Mouse (Mus musculus) hindbrain, embryonic 16.5 days (tissue): Measurements from ENCODE around the gene Atp5h. TPM values are rescaled to one million over a fixed set of nuclear protein-coding genes. Genes with fewer than 3 reads are reported as not detected.

ENCODE experiments used
- ATAC-seq: fragments of 200-750 bp; cut with Nextera tagmentation; 2 replicates; pipeline ENCODE4 v1.8.0; 2017; ENCODE audit warnings: moderate TSS enrichment, moderate library complexity
- H3K27ac ChIP-seq: fragments of 300-500 bp; sonication (generic); 2 replicates; pipeline ENCODE4 v1.5.1; 2014; ENCODE audit warnings: low read depth, mild to moderate bottlenecking, control low read depth, low read length, moderate library complexity
- H3K27me3 ChIP-seq: fragments of 300-500 bp; sonication (generic); replicated peaks from 2 replicates; pipeline ENCODE4 v1.6.1; 2014; ENCODE audit warnings: low read length; ENCODE audit not compliant: control insufficient read depth, insufficient read depth
- H3K36me3 ChIP-seq: fragments of 300-500 bp; sonication (generic); 2 replicates; pipeline ENCODE4 v1.6.1; 2014; ENCODE audit warnings: mild to moderate bottlenecking, low read length, moderate library complexity, mixed read lengths; ENCODE audit not compliant: control insufficient read depth, insufficient read depth
- H3K4me1 ChIP-seq: fragments of 300-500 bp; sonication (generic); 2 replicates; pipeline ENCODE4 v1.6.1; 2014; ENCODE audit warnings: low read depth, low read length; ENCODE audit not compliant: control insufficient read depth, insufficient read depth
- H3K4me2 ChIP-seq: fragments of 300-500 bp; sonication (generic); 2 replicates; pipeline ENCODE4 v1.6.1; 2014; ENCODE audit warnings: mild to moderate bottlenecking, low read length, control low read depth, moderate library complexity
- H3K4me3 ChIP-seq: fragments of 300-500 bp; sonication (generic); 2 replicates; pipeline ENCODE4 v1.5.1; 2014; ENCODE audit warnings: mild to moderate bottlenecking, low read length, control low read depth, moderate library complexity
- H3K9ac ChIP-seq: fragments of 300-500 bp; sonication (generic); 2 replicates; pipeline ENCODE4 v1.6.1; 2014; ENCODE audit warnings: low read depth, mild to moderate bottlenecking, control low read depth, low read length, moderate library complexity
- H3K9me3 ChIP-seq: fragments of 300-500 bp; sonication (generic); 2 replicates; pipeline ENCODE4 v1.6.1; 2014; ENCODE audit warnings: mild to moderate bottlenecking, low read length, moderate library complexity; ENCODE audit not compliant: control insufficient read depth
- WGBS: fragments of 180-500 bp; shearing (Covaris S2); extraction: QIAGEN DNeasy Blood & Tissue Kit; methylation state at CpG from one replicate; pipeline ENCODE4 v1.1.7; 2014; 5-methylcytosine and 5-hydroxymethylcytosine counted together
- polyA plus RNA-seq: library from polyadenylated mRNA; unstranded; fragments of >200 nt; fragmentation: Nextera tagmentation; extraction: Ambion mirVana; gene quantifications from 2 replicates; pipeline ENCODE4 v1.2.1, GENCODE M21; 2015

Gene Atp5h
- polyA plus RNA-seq, 1 experiment from 2014 or later, result 923 TPM

GRCm38 (mm10) chr11:115408266-115408920 is 11.4 kb downstream of the Atp5h start:
- no peak for ATAC-seq
- WGBS, result 75% methylated on average over 6 of the region's 6 CpGs

GRCm38 (mm10) chr11:115406858-115407401 is 12.8 kb downstream of the Atp5h start:
- Histone ChIP-seq H3K4me2 (no peak overlapping the region), H3K4me3 (no peak overlapping the region), H3K9ac (no peak overlapping the region), H3K27ac (no peak overlapping the region), H3K36me3 (peaks cover 8% of the 10 kb centered on the region; the same call in 1 of the 2 replicates), H3K27me3 (no peaks in the 10 kb centered on the region), H3K9me3 (no peaks in the 10 kb centered on the region), H3K4me1 (peaks cover 18% of the 10 kb centered on the region)
- no peak for ATAC-seq
- WGBS, result 95% methylated on average over 17 of the region's 17 CpGs

More at GRCm38 (mm10) chr11:115408266-115408920, 11.4 kb downstream of the Atp5h start:
- H3K27me3 ChIP-seq, result no peaks in the 10 kb centered on the region
- no peak overlapping the region for H3K4me3 ChIP-seq
- no peak overlapping the region for H3K4me2 ChIP-seq
- peaks cover 8% of the 10 kb centered on the region; the same call in 1 of the 2 replicates for H3K36me3 ChIP-seq
- peaks cover 19% of the 10 kb centered on the region for H3K4me1 ChIP-seq
- H3K9me3 ChIP-seq, result no peaks in the 10 kb centered on the region
- no peak overlapping the region for H3K9ac ChIP-seq
- H3K27ac ChIP-seq, result peak overlapping the region; percentile 35; the same call in 1 of the 2 replicates

- Histone ChIP-seq H3K36me3 (peaks cover 7% of the 10 kb centered on the region; the same call in 1 of the 2 replicates), H3K4me2 (no peak overlapping the region), H3K4me3 (no peak overlapping the region), H3K9ac (no peak overlapping the region), H3K9me3 (no peaks in the 10 kb centered on the region), H3K27ac (no peak overlapping the region), H3K4me1 (peaks cover 19% of the 10 kb centered on the region), H3K27me3 (no peaks in the 10 kb centered on the region)
- no peak for ATAC-seq
- WGBS, result 96% methylated on average over 6 of the region's 6 CpGs
Measured at GRCm38 (mm10) chr11:115405723-115406122, 14.0 kb downstream of the Atp5h start.

- 3% methylated on average over 50 of the region's 50 CpGs for WGBS
- 0 out of 2 replicates have a peak, but pooled peaks cover 3% of the 10 kb centered on the region for H3K36me3 ChIP-seq
- no peaks in the 10 kb centered on the region for H3K27me3 ChIP-seq
- H3K9ac ChIP-seq, result peak within 1 kb of the TSS; percentile 94
- peak; percentile 92 for ATAC-seq
- H3K4me3 ChIP-seq, result peak within 1 kb of the TSS; percentile 80
- H3K4me1 ChIP-seq, result peaks cover 20% of the 10 kb centered on the region
- H3K27ac ChIP-seq, result peak within 1 kb of the TSS; percentile 93
- H3K9me3 ChIP-seq, result no peaks in the 10 kb centered on the region
- peak within 1 kb of the TSS; percentile 89 for H3K4me2 ChIP-seq
Measured at GRCm38 (mm10) chr11:115403338-115404124, 16.2 kb downstream of the Atp5h start, which contains the start of gene Mrpl58. Mrpl58 (plus strand) TSS chr11:115403752.

- Histone ChIP-seq H3K27ac (peak overlapping the region; percentile 53), H3K9me3 (no peaks in the 10 kb centered on the region), H3K4me3 (no peak overlapping the region), H3K4me2 (peak overlapping the region; percentile 19; the same call in 1 of the 2 replicates), H3K9ac (peak overlapping the region; percentile 35; the same call in 1 of the 2 replicates), H3K27me3 (no peaks in the 10 kb centered on the region), H3K4me1 (peaks cover 20% of the 10 kb centered on the region), H3K36me3 (peaks cover under 1% of the 10 kb centered on the region; the same call in 1 of the 2 replicates)
- WGBS, result 33% methylated on average over 11 of the region's 11 CpGs
- ATAC-seq, result no peak
Measured at GRCm38 (mm10) chr11:115400630-115401391, 19.0 kb downstream of the Atp5h start.

- Histone ChIP-seq H3K27ac (peak overlapping the region; percentile 53), H3K27me3 (no peaks in the 10 kb centered on the region), H3K4me1 (peaks cover 19% of the 10 kb centered on the region), H3K36me3 (peaks cover 6% of the 10 kb centered on the region), H3K9me3 (no peaks in the 10 kb centered on the region), H3K4me3 (no peak overlapping the region), H3K4me2 (no peak overlapping the region), H3K9ac (no peak overlapping the region)
- ATAC-seq, result no peak
- 72% methylated on average over 3 of the region's 3 CpGs for WGBS
Measured at GRCm38 (mm10) chr11:115400126-115400525, 19.6 kb downstream of the Atp5h start.

GRCm38 (mm10) chr11:115398085-115398484 is 21.7 kb downstream of the Atp5h start:
- no peak for ATAC-seq
- H3K9ac ChIP-seq, result no peak overlapping the region
- H3K4me1 ChIP-seq, result peaks cover 8% of the 10 kb centered on the region
- H3K9me3 ChIP-seq, result no peaks in the 10 kb centered on the region
- WGBS, result 80% methylated on average over 7 of the region's 7 CpGs
- H3K4me3 ChIP-seq, result no peak overlapping the region
- H3K36me3 ChIP-seq, result peaks cover 13% of the 10 kb centered on the region
- H3K27ac ChIP-seq, result no peak overlapping the region
- no peak overlapping the region for H3K4me2 ChIP-seq
- no peaks in the 10 kb centered on the region for H3K27me3 ChIP-seq

- Histone ChIP-seq H3K36me3 (peaks cover 30% of the 10 kb centered on the region), H3K4me1 (no peaks in the 10 kb centered on the region), H3K27ac (no peak overlapping the region), H3K9me3 (no peaks in the 10 kb centered on the region), H3K4me3 (no peak overlapping the region), H3K27me3 (no peaks in the 10 kb centered on the region), H3K9ac (no peak overlapping the region; the same call in 1 of the 2 replicates), H3K4me2 (no peak overlapping the region)
- peak; percentile 37; the same call in 1 of the 2 replicates for ATAC-seq
- WGBS, result 67% methylated on average over 33 of the region's 34 CpGs
Measured at GRCm38 (mm10) chr11:115393721-115394325, 25.9 kb downstream of the Atp5h start.
